Mouse (Mus musculus) olfactory bulb, adult 2 months (tissue): ENCODE results near the gene Tmem107.

Experiments
- CTCF ChIP-seq: fragments of 200-500 bp; IDR thresholded peaks from 2 replicates; pipeline ENCODE4 v1.5.1; 2012; ENCODE audit warnings: low read depth, mild to moderate bottlenecking, low read length, moderate library complexity; ENCODE audit not compliant: insufficient read depth
- POLR2A ChIP-seq: fragments of 200-500 bp; IDR thresholded peaks from 2 replicates; pipeline ENCODE4 v1.6.1; 2012; ENCODE audit warnings: mild to moderate bottlenecking, low read depth, low read length, moderate library complexity; ENCODE audit not compliant: insufficient read depth

GRCm38 (mm10) chr11:69121001-69121740, 50.6 kb downstream of the Tmem107 start:
- TF ChIP-seq POLR2A (no peak), CTCF (no peak)
